In the genomic region with DNA sequence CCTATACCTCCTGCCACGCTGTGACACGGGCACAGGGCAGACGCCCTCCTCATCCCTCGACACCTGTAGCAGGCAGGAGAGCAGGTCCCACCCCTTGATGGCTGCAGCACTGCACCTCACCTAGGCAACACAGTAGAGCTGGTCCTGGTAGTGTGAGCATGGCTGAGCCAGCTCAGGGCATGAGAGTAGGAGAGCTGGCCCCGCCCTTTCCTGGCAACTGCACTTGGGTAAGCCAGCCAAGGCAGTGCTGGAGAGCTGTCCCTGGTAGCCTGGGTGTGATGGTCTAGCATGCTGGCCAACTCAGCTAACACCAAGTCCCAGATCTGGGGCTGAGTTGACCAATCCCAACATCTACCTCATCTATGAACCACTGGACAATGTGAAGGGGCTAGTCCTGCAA, we compare ENCODE assay signal across 9 mouse cellular contexts. TPM values are rescaled to one million over a fixed set of nuclear protein-coding genes. Genes with fewer than 3 reads are reported as not detected.
DNase-seq lines count a peak whose midpoint lies in the region; ATAC-seq and TF ChIP-seq lines count a peak whose summit lies in the region.
"Had no signal": no experiment of that assay in that cellular context is flagged by ENCODE, and none has a peak within 500 bp of the region (broad histone marks: within the 10 kb centered on the region; RNA-seq: fewer than 3 reads in every experiment).

No protein-coding gene starts in this region.

- no peaks in the 10 kb centered on the region for H3K4me1 ChIP-seq in neural tube, embryonic 13.5 days (replicated peaks)
- no peaks in the 10 kb centered on the region for H3K4me1 ChIP-seq in neural tube, embryonic 15.5 days
- no peaks in the 10 kb centered on the region for H3K4me1 ChIP-seq in intestine, postnatal 0 days (replicated peaks; ENCODE audit: control insufficient read depth, insufficient read depth, low read length)
- H3K4me1 ChIP-seq in stomach, embryonic 14.5 days (ENCODE audit: control insufficient read depth, insufficient read depth, low read length): no peaks in the 10 kb centered on the region
- H3K4me1 ChIP-seq in forebrain, embryonic 15.5 days: no peaks in the 10 kb centered on the region
- H3K4me1 ChIP-seq: neural tube, embryonic 12.5 days had no signal

- H3K27me3 ChIP-seq in neural tube, embryonic 13.5 days: no peaks in the 10 kb centered on the region
- H3K27me3 ChIP-seq in neural tube, embryonic 15.5 days (replicated peaks): no peaks in the 10 kb centered on the region
- no peaks in the 10 kb centered on the region for H3K27me3 ChIP-seq in intestine, postnatal 0 days (replicated peaks; ENCODE audit: control insufficient read depth, insufficient read depth, low read length)
- H3K27me3 ChIP-seq in stomach, embryonic 14.5 days (ENCODE audit: control insufficient read depth, insufficient read depth, low read length): no peaks in the 10 kb centered on the region
- H3K27me3 ChIP-seq in forebrain, embryonic 15.5 days: no peaks in the 10 kb centered on the region
- H3K27me3 ChIP-seq: neural tube, embryonic 12.5 days had no signal

- H3K36me3 ChIP-seq in neural tube, embryonic 13.5 days: no peaks in the 10 kb centered on the region
- no peaks in the 10 kb centered on the region for H3K36me3 ChIP-seq in neural tube, embryonic 15.5 days
- H3K36me3 ChIP-seq in intestine, postnatal 0 days (ENCODE audit: control insufficient read depth, insufficient read depth): no peaks in the 10 kb centered on the region
- H3K36me3 ChIP-seq in stomach, embryonic 14.5 days (ENCODE audit: control insufficient read depth, insufficient read depth, low read length): no peaks in the 10 kb centered on the region
- H3K36me3 ChIP-seq in forebrain, embryonic 15.5 days: no peaks in the 10 kb centered on the region
- H3K36me3 ChIP-seq: neural tube, embryonic 12.5 days had no signal

- no peak for TF ChIP-seq CTCF in intestine, postnatal 0 days (IDR thresholded peaks at IDR 0.05; ENCODE audit: low read depth)
- no peak for TF ChIP-seq CTCF in layer of hippocampus, adult 2 months (conservative IDR thresholded peaks at IDR 0.05)

- H3K4me3 ChIP-seq in neural tube, embryonic 13.5 days: no peak overlapping the region
- no peak overlapping the region for H3K4me3 ChIP-seq in neural tube, embryonic 15.5 days (replicated peaks)
- H3K4me3 ChIP-seq in intestine, postnatal 0 days (ENCODE audit: low read depth, low read length): no peak overlapping the region
- no peak overlapping the region for H3K4me3 ChIP-seq in stomach, embryonic 14.5 days (ENCODE audit: low read depth, low read length)
- no peak overlapping the region for H3K4me3 ChIP-seq in forebrain, embryonic 15.5 days
- H3K4me3 ChIP-seq in layer of hippocampus, adult 2 months: no peak overlapping the region
- H3K4me3 ChIP-seq: neural tube, embryonic 12.5 days had no signal

- no peaks in the 10 kb centered on the region for H3K9me3 ChIP-seq in neural tube, embryonic 13.5 days
- H3K9me3 ChIP-seq in neural tube, embryonic 15.5 days (replicated peaks): no peaks in the 10 kb centered on the region
- H3K9me3 ChIP-seq in intestine, postnatal 0 days (ENCODE audit: control insufficient read depth): no peaks in the 10 kb centered on the region
- no peaks in the 10 kb centered on the region for H3K9me3 ChIP-seq in stomach, embryonic 14.5 days (ENCODE audit: control insufficient read depth, low read depth, low read length)
- H3K9me3 ChIP-seq in forebrain, embryonic 15.5 days: no peaks in the 10 kb centered on the region
- H3K9me3 ChIP-seq: neural tube, embryonic 12.5 days had no signal

- peak; percentile 43 for DNase-seq in adrenal gland, adult 2 months
- DNase-seq in adrenal gland, adult 18-20 months (ENCODE audit: low spot score in 2 of 2): no peak
- DNase-seq in layer of hippocampus, adult 2 months (ENCODE audit: low spot score in 2 of 2): no peak

- H3K9ac ChIP-seq in neural tube, embryonic 13.5 days: no peak overlapping the region
- H3K9ac ChIP-seq in neural tube, embryonic 15.5 days (replicated peaks): no peak overlapping the region
- no peak overlapping the region for H3K9ac ChIP-seq in intestine, postnatal 0 days (ENCODE audit: low read depth, low read length)
- no peak overlapping the region for H3K9ac ChIP-seq in stomach, embryonic 14.5 days (replicated peaks; ENCODE audit: low read depth, low read length)
- no peak overlapping the region for H3K9ac ChIP-seq in forebrain, embryonic 15.5 days (replicated peaks)
- H3K9ac ChIP-seq: neural tube, embryonic 12.5 days had no signal

- no peak overlapping the region for H3K4me2 ChIP-seq in neural tube, embryonic 13.5 days
- no peak overlapping the region for H3K4me2 ChIP-seq in neural tube, embryonic 15.5 days
- H3K4me2 ChIP-seq in intestine, postnatal 0 days (replicated peaks; ENCODE audit: low read depth): no peak overlapping the region
- H3K4me2 ChIP-seq in stomach, embryonic 14.5 days (replicated peaks; ENCODE audit: low read depth, low read length): no peak overlapping the region
- no peak overlapping the region for H3K4me2 ChIP-seq in forebrain, embryonic 15.5 days (replicated peaks)
- H3K4me2 ChIP-seq: neural tube, embryonic 12.5 days had no signal

- WGBS in neural tube, embryonic 13.5 days: 93% methylated on average over 5 of the region's 5 CpGs
- 87% methylated on average over 5 of the region's 5 CpGs for WGBS in neural tube, embryonic 15.5 days
- 92% methylated on average over 5 of the region's 5 CpGs for WGBS in intestine, postnatal 0 days
- 92% methylated on average over 5 of the region's 5 CpGs for WGBS in stomach, embryonic 14.5 days
- WGBS in forebrain, embryonic 15.5 days: 92% methylated on average over 5 of the region's 5 CpGs

- ATAC-seq in neural tube, embryonic 13.5 days (ENCODE audit: low read depth): peak; percentile 59; the same call in 1 of the 2 replicates
- ATAC-seq in neural tube, embryonic 15.5 days (ENCODE audit: low FRiP score): no peak
- ATAC-seq in intestine, postnatal 0 days: peak; percentile 59
- ATAC-seq in stomach, embryonic 14.5 days (ENCODE audit: insufficient number of reproducible peaks, insufficient read depth, low FRiP score, low read depth): peak; percentile 42; the same call in 1 of the 2 replicates
- no peak for ATAC-seq in forebrain, embryonic 15.5 days (replicated peaks)

- no peak overlapping the region for H3K27ac ChIP-seq in neural tube, embryonic 13.5 days (replicated peaks)
- no peak overlapping the region for H3K27ac ChIP-seq in neural tube, embryonic 15.5 days (replicated peaks)
- H3K27ac ChIP-seq in intestine, postnatal 0 days (ENCODE audit: low read depth, low read length): no peak overlapping the region
- no peak overlapping the region for H3K27ac ChIP-seq in stomach, embryonic 14.5 days (ENCODE audit: low read length)
- H3K27ac ChIP-seq in forebrain, embryonic 15.5 days (replicated peaks): no peak overlapping the region
- H3K27ac ChIP-seq in layer of hippocampus, adult 2 months: no peak overlapping the region
- H3K27ac ChIP-seq: neural tube, embryonic 12.5 days had no signal

RNA-seq across cellular contexts. Expression of a gene that starts 19.9 kb away (rescaled TPM):
- 10 to 100 TPM; 20.5 to 22.2 TPM for total RNA-seq in adrenal gland, adult 2 months (2021)
- 9.3 and 10.8 TPM in 2 replicates for polyA plus RNA-seq in adrenal gland, adult 2 months (2012; rRNA removed)
- total RNA-seq in adrenal gland, adult 18-20 months (2021): 10 to 100 TPM; 19.8 to 22.0 TPM
- 8.7 and 9.4 TPM in 2 replicates for polyA plus RNA-seq in neural tube, embryonic 13.5 days (2015; fragmentation: Nextera tagmentation; extraction: Ambion mirVana)
- polyA plus RNA-seq in neural tube, embryonic 15.5 days (2015; fragmentation: Nextera tagmentation; extraction: Ambion mirVana): 8.8 and 9.9 TPM in 2 replicates
- polyA plus RNA-seq in intestine, postnatal 0 days (2015; fragmentation: Nextera tagmentation; extraction: Ambion mirVana): 4.6 and 5.6 TPM in 2 replicates
- polyA plus RNA-seq in stomach, embryonic 14.5 days (2014; fragmentation: Nextera tagmentation; extraction: Ambion mirVana): 14.3 and 14.8 TPM in 2 replicates
- 6.9 and 7.1 TPM in 2 replicates for polyA plus RNA-seq in forebrain, embryonic 15.5 days (2015; fragmentation: Nextera tagmentation; extraction: Ambion mirVana)
- 10 to 100 TPM; 26.1 to 27.0 TPM for total RNA-seq in layer of hippocampus, adult 2 months (2021)

Comparison
In these comparisons a context has a peak if more than half of its experiments do, and no peak if none do; other contexts are left out.
1. ATAC-seq: peak in neural tube, embryonic 13.5 days (single experiment), intestine, postnatal 0 days (single experiment) and stomach, embryonic 14.5 days (single experiment); none in neural tube, embryonic 15.5 days (single experiment) and forebrain, embryonic 15.5 days (single experiment).